Mouse (Mus musculus): ENCODE measurements around the gene Fam78a.

The Fam78a gene

DNA sequence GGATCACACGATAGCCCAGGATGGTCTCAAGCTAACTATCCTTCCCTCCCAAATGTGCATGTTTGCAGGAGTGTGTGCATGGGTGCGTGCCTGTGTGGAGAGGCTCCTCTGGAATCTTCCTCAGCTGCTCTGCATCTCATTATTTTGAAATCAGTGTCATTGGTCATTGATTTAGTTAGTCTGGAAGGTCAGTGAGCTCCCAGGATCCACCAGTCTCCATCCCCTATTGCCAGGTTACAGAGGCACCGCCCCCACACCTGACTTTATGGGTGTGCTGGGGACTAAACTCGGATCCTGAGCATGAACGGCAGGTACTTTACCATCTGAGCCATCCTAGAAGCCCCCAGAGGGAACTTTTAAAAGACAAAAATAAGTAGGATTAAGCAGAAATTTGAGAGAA, 18.3 kb upstream of the Fam78a start:
- DNase-seq (ENCODE audit: extremely low read depth, low read depth, low spot score) = no peak

DNA sequence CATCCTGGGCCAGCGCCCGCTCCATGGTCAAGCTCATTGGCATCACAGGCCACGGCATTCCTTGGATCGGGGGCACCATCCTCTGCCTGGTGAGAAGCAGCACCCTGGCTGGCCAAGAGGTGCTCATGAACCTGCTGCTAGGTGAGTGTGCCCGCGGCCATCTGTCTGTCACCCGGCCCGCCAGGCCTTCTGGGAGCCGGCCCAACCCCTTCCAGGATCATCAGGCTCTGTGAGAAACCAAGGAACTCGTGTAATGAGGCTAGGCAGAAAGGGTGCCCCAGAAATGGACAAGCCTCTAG, 11.4 kb upstream of the Fam78a start:
- DNase-seq (ENCODE audit: extremely low read depth, low read depth, low spot score) = no peak

DNA sequence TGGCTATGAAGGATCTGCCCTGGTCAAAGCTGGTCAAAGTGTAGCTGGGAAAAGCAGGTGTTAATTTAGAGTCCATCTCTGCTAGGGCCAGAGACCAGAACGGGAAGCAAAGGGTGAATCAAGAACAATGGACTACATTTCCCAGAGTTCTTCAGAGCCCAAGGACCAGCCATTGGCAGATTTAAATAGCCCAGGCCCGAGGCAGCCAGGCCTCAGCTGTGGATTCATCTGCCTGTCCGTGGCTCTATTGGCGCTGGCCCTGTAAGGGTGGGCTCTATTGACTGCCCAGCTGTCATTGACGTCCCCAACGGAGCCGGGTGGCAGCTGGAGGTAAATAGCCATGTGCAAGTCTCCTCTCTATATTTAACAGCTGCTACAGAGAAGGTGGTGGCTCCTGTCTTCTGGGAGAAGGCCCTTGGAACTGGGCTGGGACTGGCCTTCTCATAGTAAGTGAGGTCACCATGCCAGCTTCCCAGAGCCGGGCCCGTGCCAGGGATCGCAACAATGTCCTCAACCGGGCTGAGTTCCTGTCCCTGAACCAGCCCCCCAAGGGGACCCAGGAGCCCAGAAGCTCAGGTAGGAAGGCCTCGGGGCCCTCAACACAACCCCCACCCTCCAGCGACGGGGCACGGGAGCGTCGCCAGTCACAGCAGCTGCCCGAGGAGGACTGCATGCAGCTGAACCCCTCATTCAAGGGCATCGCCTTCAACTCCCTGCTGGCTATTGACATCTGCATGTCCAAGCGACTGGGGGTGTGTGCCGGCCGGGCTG, 10.9 kb upstream of the Fam78a start, which contains the start of gene Plpp7:
Gene Plpp7 (plus strand): TSS at position 178 of the 771 bp plus-strand sequence.
- no peak for DNase-seq (ENCODE audit: extremely low read depth, low read depth, low spot score)

DNA sequence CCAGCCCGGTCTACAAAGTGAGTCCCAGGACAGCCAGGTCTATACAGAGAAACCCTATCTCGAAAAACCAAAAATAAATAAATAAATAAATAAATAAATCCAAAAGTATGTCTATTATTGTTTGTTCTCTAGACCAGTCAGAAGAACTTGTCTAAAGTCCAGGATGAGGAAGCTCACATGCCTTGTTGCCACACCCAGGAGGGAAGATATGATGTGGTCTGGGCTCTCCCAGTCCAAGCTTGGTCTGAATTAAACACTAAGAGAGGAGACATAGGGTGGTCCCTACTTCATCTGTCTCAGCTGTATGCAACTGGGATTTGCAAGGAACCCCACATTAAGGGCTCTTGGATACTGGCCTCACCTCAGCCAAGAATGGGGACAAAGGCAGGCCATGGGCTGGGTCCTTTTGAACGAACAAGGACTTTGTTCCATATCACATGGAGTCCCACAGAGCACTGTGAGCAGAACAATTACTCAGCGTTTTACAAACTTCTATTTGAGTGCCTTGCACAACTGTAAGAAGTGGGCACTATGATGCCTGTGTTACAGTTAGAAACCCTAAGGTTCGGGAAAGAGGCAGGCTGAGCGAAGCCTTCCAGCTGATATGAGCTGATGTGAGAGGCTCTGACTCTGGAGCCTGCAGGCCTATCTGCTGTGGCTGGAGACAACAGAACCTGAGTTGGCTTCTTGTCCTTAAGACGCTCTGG, 9.5 kb upstream of the Fam78a start:
- no peak for DNase-seq (ENCODE audit: extremely low read depth, low read depth, low spot score)

DNA sequence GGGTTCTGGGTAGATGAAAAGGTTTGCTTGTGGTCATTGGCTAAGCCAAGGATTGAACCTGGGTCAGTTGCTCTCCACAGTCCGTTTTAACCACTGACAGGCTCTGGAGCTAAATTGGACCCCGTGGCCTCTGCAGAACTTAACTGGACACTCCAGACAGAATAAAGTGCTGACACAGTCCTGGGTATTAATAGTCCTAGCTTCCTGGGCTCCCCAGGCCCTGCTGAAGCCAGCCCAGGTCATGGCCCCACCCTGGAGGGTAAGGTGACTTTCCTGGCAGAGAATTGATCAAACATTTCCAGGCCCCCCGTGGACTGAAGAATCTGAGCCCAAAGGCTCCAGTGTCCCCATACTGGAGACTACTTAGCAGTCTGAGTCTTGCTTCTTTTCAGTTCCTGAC, 7.3 kb upstream of the Fam78a start:
- DNase-seq (ENCODE audit: extremely low read depth, low read depth, low spot score) = no peak

DNA sequence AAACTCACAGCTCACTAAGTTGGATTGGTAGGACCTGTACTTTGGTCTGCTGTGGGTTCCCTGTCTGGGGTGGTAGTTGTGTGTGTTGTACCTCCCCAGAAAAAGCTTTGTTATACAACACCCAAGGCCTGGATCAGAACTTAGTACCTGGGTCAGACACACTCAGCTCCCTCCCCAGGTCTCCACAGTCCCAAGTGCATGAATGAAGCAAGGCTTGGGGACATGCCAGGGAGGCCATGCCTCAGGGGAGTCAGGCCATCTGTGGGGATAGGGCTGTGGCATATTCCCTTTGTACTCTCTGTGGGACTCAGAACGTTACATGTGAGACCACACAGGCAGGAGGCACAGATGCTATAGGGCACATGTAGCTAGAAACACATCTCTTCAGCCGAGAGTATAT, 5.5 kb upstream of the Fam78a start:
- no peak for DNase-seq (ENCODE audit: extremely low read depth, low read depth, low spot score)

DNA sequence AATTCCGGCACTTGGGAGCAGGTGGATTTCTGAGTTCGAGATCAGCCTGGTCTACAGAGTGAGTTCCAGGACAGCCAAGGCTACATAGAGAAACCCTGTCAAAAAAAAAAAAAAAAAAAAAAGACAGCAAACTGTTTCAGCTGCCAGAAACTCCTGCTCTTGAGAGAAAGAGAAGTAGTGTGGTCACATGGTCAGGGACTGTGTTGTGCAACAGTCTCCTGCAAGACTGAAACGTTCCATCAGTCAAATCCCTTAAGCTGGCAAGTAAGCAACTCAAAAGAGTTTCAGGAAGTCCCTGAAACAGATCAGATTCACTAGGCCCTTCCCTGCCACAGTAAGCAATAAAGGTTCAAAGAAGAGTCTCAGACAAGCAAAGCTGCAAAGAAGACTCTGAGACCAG, 4.9 kb upstream of the Fam78a start:
- peak; percentile 10 for DNase-seq (ENCODE audit: extremely low read depth, low read depth, low spot score)

DNA sequence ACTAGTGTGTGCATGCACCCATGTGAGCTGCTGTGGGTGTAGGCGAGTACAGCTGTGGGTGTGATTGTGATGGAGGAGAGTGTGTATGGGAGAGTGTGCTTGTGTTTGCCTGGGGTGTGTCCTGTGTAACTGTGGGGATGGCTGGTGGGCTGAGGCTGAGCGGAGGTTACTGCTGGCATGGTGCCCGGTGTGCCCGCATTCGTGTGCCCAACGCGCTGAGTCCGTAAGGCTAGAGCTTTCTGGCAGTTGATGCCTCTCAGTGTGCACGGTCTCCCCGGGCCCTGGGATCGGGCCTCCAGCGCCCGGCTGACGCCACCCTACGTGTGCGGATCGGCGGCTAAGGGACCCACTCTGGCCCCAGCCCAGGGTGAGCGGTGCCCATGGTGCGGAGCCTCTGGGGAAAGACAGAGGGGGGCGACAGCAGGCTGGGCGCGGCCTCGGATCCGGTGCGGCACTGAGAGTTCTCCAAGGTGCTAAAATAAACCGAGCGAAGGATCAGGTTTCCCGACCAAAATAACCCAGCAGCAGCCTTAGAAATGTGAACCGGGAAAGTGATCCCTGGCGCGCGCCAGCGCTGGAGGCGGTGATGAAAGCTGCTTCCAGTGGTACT, 3.8 kb upstream of the Fam78a start:
- DNase-seq (ENCODE audit: extremely low read depth, low read depth, low spot score) = no peak

DNA sequence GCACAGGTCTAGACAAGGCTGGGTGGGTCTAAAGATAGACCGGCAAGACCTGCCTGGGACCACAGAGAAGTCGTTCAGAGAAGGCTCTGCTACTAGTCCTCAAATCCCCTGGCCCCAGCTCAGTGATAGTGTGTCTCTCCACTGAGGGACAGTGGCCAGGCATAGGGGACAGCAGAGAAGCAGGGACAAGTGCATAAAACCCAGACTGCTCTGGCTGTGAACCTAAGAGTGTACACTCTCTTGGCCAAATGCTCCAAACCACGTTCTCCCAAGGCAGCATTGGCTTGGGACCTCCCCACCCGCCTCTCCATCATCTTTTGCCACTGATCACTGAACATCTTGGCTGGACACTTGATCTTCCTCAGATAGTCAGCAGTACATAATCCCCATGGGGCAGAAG, 2.9 kb upstream of the Fam78a start:
- DNase-seq (ENCODE audit: extremely low read depth, low read depth, low spot score) = no peak

DNA sequence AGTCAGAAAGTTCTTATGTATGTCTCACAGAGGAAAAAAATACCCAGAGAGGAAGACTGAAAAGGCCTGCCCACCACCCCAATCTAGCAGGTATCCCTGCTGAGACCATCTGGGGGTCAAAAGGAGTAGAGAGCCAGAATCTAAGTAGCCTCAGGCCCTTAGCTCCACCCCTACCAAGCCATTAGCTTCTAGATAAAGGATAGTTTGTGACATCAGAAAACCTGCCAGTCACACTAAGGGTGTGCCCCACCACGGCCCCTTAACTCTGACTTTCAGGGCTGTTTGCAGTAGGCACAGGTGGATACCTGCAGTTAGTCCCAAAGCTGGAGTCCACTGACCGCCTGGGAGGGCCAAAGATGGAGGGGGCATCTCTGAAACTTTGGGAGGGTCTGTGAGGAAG, 574 bp upstream of the Fam78a start:
- no peak for DNase-seq (ENCODE audit: extremely low read depth, low read depth, low spot score)

DNA sequence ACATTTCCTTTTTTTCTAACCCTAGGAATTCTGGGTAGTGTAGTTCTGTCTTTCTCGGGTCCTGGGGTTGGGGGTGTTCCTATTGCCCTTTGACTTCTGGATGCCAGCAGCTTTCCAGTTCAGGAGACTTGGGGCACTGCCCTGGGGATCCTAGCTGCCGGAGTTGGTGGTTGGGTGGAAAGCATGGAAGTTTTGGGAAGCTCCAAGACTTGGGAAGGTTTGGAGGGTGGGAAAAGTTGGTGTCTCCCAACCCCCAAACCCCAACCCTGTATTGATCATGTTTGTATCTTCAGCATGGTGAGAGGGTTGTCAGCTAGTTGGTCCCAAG, 179 bp upstream of the Fam78a start:
- no peak for DNase-seq (ENCODE audit: extremely low read depth, low read depth, low spot score)

DNA sequence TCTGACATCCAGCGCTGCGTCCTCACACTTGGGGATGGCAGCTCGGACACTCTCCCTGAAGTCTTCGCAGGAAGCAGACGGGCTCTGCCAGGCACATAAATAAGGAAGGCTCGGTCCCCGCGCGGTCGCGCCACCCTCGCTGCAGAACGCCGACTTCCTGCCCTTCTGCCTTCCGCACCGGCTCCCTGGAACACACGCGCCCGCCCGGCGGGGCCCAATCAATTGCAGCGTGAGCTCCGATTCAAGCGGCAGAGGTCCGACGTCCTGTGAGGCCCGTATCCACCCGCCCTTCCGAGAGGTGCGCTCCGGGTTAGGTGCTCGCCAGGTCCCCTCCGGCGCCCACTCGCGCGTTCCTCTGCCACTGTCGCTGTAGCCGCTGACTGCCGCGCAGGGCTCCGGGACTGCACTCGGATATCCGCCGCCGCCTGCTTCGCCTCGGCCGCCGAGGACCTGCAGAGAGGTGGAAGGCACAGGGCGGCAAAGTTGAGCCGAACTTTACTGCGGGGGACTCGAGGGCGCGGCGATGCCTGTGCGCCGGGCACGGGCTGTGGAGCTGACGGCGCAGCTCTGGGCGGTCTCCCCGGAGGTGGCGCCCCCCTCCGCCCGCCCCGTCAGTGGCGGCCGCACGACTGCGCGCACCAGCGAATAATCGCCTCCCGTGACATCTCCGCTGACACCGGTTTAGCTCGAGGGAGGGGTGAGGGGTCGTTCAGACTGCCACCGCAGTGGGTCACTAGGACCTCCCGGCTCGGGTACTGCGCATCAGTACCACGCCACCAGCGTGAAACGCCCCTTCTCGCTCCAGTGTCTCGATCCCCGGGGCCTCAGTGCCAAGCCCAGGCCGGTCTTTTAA, 1.3 kb downstream of the Fam78a start:
- no peak for DNase-seq (ENCODE audit: extremely low read depth, low read depth, low spot score)

DNA sequence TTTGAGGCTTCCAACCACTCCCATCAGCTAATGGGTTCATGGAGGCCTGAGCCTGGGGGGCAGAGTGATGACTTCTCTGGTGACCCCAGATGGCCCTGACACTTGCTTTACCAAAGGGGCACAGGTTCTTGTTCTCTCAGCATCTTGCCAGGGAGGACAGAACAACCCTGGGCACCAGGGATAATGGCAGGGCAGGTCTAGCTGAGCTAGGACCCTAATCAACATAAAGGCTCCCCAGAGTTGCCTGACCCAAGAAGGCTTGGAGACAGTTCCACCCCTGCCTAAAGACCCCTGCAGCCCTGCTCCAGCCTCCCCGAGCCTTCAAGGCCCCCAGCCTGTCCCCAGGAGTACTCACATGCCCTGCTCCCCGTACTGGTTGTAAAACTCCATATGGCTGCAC, 2.4 kb downstream of the Fam78a start:
- no peak for DNase-seq (ENCODE audit: extremely low read depth, low read depth, low spot score)

DNA sequence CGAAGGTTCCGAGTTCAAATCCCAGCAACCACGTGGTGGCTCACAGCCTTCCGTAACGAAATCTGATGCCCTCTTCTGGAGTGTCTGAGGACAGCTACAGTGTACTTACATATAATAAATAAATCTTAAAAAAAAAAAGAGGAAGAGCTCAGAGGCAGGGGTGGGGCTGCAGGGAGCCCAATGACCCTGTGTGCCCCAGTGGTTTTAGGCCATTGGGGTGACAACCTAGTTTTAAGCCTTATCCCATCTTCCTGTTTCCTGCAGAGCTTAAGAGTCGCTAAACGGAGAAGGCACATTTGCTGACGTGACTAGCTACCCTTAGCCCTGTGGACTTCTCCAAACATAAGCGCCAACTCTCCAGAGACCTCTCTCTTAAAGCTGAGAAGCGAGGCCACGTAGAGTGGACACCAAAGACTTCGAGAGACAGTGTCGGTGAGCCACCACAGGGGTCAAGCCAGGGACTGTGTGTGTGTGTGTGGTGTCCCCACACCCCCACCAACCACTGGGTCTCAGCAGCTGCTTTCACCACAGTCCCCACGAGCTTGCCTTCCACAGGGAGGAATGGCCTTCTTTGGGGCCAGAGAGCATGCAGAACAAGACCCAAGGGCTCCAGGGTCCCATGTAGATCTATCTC, 3.2 kb downstream of the Fam78a start:
- DNase-seq (ENCODE audit: extremely low read depth, low read depth, low spot score) = no peak

DNA sequence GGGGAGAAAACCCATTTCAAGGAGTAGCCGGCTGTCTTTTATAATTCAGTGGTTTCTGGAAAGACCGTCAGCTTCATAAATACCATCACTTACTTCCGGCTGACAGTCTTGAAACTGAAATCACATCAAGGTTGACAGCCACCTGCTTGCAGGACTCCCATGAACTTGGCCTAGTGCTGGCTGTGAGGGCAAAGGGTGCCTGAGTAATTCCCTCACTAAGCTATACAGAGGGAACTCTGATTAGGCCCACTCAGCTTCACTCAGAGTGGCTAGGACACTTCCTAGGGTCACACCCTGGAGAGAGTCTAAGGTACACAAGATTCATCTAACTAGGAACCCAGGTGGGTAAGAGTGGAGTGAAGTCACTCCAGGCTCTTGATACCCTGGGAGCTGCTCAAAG, 4.0 kb downstream of the Fam78a start:
- no peak for DNase-seq (ENCODE audit: extremely low read depth, low read depth, low spot score)

DNA sequence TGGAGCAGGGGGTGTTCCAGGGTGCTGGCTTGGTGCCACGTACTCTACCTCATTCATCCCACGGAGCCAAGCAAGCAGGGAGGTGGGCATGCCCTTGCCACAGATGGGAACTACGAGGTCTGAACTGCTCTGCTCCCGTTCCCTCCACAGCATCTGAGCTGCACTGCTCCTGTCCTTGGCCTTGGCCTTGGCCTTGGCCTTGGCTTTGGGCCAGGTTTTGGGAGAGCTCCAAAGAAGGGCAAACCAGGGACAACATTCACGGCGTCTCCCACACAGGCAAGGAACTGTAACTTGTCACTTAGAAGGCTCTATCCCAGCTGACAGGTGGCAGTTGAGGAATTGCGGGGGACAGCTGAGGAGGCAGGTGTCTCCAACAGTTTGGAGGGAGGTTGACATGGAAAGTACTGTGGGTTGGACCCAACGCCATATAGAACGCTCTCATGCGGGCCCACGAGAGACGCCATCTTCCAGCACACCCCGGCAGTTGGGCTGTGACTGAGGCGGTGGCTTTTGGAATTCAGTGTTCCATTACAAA, 5.4 kb downstream of the Fam78a start:
- DNase-seq (ENCODE audit: extremely low read depth, low read depth, low spot score) = no peak

DNA sequence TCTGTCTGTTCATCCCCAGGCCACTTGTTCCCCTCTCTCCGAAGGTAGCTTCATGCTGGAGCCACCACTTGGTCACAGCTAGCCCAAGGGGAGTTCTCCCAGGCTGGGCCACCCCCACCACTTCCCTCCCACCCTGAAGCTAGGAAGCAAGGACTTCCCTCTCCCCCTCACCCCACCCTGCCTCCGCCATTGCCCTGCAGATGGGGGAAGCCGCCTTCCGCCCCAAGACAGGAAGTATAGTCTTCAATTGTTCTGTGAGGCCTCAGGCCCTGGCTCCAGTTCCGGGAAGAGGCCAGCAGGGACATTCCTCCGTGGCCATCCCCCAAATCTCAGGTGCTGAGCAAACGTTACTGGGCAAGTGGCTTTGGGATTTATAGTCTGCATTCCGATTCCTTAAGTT, 6.1 kb downstream of the Fam78a start:
- DNase-seq (ENCODE audit: extremely low read depth, low read depth, low spot score) = no peak

DNA sequence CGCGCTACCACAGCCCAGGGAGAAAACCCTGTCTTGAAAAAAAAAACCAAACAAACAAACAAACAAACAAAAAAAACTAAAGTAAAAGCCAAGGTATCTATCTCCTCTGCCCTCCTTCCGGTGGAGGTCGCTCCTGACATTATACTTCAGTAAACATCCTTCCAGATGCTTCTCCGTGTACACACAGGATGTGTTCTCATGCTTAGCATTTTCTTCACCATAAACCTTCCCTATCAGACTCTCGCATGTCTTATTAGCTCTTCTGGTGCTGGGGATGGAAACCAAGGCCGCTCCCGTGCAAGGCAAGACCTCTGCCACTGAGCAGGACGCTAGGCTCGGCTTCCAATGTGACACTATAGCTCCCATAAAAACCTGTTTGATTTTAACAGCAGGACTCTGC, 6.9 kb downstream of the Fam78a start:
- no peak for DNase-seq (ENCODE audit: extremely low read depth, low read depth, low spot score)

DNA sequence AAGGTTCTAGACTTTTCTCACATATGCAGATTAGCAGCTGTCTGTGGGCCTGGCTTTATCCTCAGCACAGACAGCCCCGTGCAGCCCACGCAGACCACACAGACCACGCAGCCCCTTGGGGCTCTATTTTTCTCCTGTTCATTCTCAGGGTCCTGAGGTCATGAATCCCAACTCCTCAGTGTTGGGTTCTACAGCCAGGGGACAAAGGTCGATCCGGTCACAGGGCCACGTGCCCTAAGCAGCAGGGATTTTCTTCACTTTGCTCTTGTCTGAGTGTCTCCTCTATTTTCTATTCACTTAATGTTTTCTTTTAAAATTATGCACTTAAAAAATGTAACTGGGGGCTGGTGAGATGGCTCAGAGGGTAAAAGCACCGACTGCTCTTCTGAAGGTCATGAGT, 9.3 kb downstream of the Fam78a start:
- DNase-seq (ENCODE audit: extremely low read depth, low read depth, low spot score) = no peak

DNA sequence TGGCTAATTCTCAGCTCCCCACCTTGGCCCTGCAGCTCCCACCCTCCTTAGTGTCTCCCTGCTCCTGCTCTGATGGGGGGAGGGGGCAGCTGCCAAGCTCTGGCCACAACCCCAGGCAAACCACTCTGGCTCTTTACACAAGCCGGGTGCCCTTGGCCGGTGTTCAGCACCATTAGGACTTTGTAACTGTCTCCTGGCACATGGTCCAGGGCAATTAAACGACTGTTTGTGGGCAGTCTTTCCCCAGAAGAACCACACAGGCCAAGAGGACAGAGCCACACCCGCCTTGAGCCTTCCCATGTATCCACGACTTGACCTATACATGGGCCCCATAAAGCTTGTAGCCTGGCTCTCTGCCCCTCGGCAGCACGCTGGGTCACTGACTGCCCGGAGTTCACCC, 10.3 kb downstream of the Fam78a start:
- peak; percentile 7 for DNase-seq (ENCODE audit: extremely low read depth, low read depth, low spot score)

DNA sequence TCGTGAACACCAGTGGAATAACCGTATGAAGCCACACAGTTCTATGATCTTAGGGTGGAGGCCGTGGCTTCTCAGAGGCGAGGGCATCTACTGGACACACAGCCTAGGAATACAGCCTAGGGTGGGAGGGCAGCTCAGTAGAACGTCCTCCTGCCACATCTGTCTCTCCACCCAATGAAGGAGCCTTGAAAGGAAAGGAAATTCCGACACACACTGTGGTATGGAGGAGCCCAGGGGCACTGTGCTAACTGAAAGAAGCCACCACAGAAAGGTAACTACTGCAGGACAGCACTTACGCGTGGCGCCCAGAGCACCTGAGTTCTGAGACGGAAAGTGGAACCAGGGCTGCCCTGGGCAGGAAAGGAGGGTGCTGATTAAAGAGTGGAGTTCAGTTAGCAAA, 13.9 kb downstream of the Fam78a start:
- no peak for DNase-seq (ENCODE audit: extremely low read depth, low read depth, low spot score)
